Mouse (Mus musculus) lung, adult 2 months (tissue): Measurements from ENCODE around the gene Parp8.

Experiments
- CTCF ChIP-seq: fragments of 200-500 bp; IDR thresholded peaks from 2 replicates; pipeline ENCODE4 v1.5.1; 2011; ENCODE audit warnings: mild to moderate bottlenecking, low read length, control low read depth; ENCODE audit not compliant: insufficient read depth
- POLR2A ChIP-seq: fragments of 200-500 bp; IDR thresholded peaks from 2 replicates; pipeline ENCODE4 v1.6.1; 2011; ENCODE audit warnings: low read depth, mild to moderate bottlenecking, control low read depth, low read length, borderline replicate concordance; ENCODE audit errors: extremely low read depth

GRCm38 (mm10) chr13:117026276-117026780 is 991 bp upstream of the Parp8 start:
- no peak for TF ChIP-seq POLR2A
- TF ChIP-seq CTCF = no peak
